Mouse (Mus musculus) heart, embryonic 14.5 days (tissue): ENCODE results near the gene Ikzf2. TPM values are rescaled to one million over a fixed set of nuclear protein-coding genes. Genes with fewer than 3 reads are reported as not detected.

ENCODE experiments used
- ATAC-seq: fragments of 200-750 bp; cut with Nextera tagmentation; 2 replicates; pipeline ENCODE4 v1.8.0; 2017; ENCODE audit warnings: low read depth, moderate TSS enrichment; ENCODE audit not compliant: insufficient number of reproducible peaks, insufficient read depth, low FRiP score
- H3K27ac ChIP-seq, 2 experiments: fragments of 200-500 bp in 1 of 2; fragments of 300-500 bp in 1 of 2; sonication (generic) in 1 of 2; replicated peaks in 1 of 2; 2 replicates each; pipeline ENCODE4 v1.5.1; 2012 to 2014; ENCODE audit warnings: low read depth in 2 of 2, low read length in 2 of 2, control low read depth in 1 of 2, mild to moderate bottlenecking in 1 of 2, mixed read lengths in 1 of 2; ENCODE audit not compliant: control insufficient read depth in 1 of 2, insufficient read depth in 1 of 2
- H3K27me3 ChIP-seq: fragments of 300-500 bp; sonication (generic); 2 replicates; pipeline ENCODE4 v1.6.1; 2014; ENCODE audit warnings: mild to moderate bottlenecking, low read length, control low read depth; ENCODE audit not compliant: control insufficient read depth, insufficient read depth
- H3K36me3 ChIP-seq: fragments of 300-500 bp; sonication (generic); 2 replicates; pipeline ENCODE4 v1.6.1; 2014; ENCODE audit warnings: mild to moderate bottlenecking, control low read depth, low read length, mixed read lengths; ENCODE audit not compliant: control insufficient read depth, insufficient read depth
- H3K4me1 ChIP-seq, 2 experiments: fragments of 200-500 bp in 1 of 2; fragments of 300-500 bp in 1 of 2; sonication (generic) in 1 of 2; 2 replicates each; pipeline ENCODE4 v1.6.1; 2012 to 2014; ENCODE audit warnings: low read length in 2 of 2, control low read depth in 1 of 2, mixed read lengths in 1 of 2; ENCODE audit not compliant: control insufficient read depth in 2 of 2, insufficient read depth in 2 of 2
- H3K4me2 ChIP-seq: fragments of 300-500 bp; sonication (generic); 2 replicates; pipeline ENCODE4 v1.6.1; 2014; ENCODE audit warnings: mild to moderate bottlenecking, low read length
- H3K4me3 ChIP-seq, 2 experiments: fragments of 200-500 bp in 1 of 2; fragments of 300-500 bp in 1 of 2; sonication (generic) in 1 of 2; 2 replicates each; pipeline ENCODE4 v1.5.1; 2012 to 2014; ENCODE audit warnings: low read length in 2 of 2, mild to moderate bottlenecking in 2 of 2, control low read depth in 1 of 2, low read depth in 1 of 2, moderate library complexity in 1 of 2; ENCODE audit not compliant: control insufficient read depth in 1 of 2, insufficient read depth in 1 of 2
- H3K9ac ChIP-seq: fragments of 300-500 bp; sonication (generic); 2 replicates; pipeline ENCODE4 v1.6.1; 2014; ENCODE audit warnings: mild to moderate bottlenecking, low read length
- H3K9me3 ChIP-seq: fragments of 300-500 bp; sonication (generic); 2 replicates; pipeline ENCODE4 v1.6.1; 2016; ENCODE audit warnings: low read length, control low read depth; ENCODE audit not compliant: control insufficient read depth
- WGBS: fragments of 180-500 bp; shearing (Covaris S2); extraction: QIAGEN DNeasy Blood & Tissue Kit; methylation state at CpG from one replicate; pipeline ENCODE4 v1.1.7; 2014; 5-methylcytosine and 5-hydroxymethylcytosine counted together
- polyA plus RNA-seq: library from polyadenylated mRNA; unstranded; fragments of >200 nt; fragmentation: Nextera tagmentation; extraction: Ambion mirVana; gene quantifications from 2 replicates; pipeline ENCODE4 v1.2.1, GENCODE M21; 2014

Gene Ikzf2
- polyA plus RNA-seq = 2.5 and 3.3 TPM in 2 replicates

DNA sequence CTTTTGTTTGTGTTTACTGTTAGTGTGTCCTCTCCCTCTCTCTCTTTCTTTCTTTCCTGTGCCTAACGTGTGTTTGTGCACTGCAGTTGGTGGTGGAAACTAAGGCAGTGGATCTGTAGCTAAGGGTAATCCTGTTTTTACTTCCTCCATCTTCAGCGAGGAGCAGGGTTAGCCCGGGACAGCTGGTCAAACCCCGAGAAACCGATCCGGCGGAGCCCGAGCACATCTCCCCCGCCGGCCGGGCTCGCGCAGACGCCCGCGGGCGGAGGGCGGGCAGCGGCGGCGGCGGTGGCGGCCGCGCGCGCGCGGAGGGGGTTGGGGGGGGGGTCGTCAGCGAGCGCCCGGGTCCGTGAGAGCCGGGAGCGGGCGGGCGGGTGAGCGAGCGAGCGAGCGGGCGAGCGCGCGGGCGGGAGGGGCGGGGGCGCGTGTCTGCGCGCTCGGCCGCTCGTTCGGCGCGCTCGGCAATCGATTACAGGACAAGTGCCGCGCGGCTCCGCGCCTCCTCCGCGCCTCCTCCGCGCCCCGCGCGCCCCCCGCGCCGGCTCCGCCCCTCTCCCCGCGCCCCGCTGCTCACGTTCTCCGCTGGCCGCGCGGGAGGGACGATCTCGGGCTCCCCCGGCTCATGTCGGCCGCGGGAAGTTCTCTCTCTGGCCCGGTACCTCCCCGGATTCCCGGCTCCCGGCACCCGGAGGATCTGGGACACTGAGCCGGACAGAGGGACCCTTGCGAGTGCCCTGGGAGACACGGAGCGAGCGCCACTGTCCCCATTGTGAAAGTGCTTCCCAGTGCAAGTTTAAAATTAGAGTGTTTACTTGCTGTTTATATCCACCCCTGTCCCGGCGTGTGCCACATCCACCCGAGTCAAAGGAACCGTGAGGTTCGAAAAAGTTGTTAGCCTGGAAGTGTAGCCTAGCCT lies at the start of gene Ikzf2:
TSS of gene Ikzf2 (minus strand) at position 170 of the 916 bp plus-strand sequence.
- Histone ChIP-seq H3K4me2 (peak within 1 kb of the TSS; percentile 72), H3K36me3 (no peaks in the 10 kb centered on the region), H3K9ac (peak within 1 kb of the TSS; percentile 82), H3K4me3 (peak within 1 kb of the TSS; percentile 71 to 98), H3K9me3 (no peaks in the 10 kb centered on the region), H3K27me3 (no peaks in the 10 kb centered on the region), H3K4me1 (peaks cover 3 to 7% of the 10 kb centered on the region in 2 experiments; a peak in 3 of 4 replicates), H3K27ac (peak within 1 kb of the TSS; percentile 90 to 96)
- peak; percentile 88 for ATAC-seq
- 1% methylated on average over 67 of the region's 105 CpGs for WGBS

DNA sequence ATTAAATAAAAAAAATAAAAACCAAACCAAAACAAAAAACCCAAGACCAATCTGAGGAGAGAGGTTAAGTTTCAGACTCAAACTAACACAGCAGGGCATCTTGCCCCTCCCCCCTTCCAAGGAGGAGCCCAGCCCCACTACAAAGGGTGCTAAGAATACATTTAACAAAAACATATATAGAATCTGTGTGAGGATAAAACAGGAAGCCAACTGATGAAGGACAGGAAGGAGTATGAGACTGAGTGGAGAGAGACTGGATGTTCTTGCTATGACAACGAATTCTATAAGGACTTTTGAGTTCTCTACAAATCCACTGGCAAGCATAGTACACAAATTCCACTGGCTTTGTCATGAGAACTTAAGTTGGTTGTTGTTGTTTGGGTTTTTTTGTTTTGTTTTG lies 42.7 kb upstream of the Ikzf2 start:
- no peaks in the 10 kb centered on the region for H3K36me3 ChIP-seq
- H3K4me2 ChIP-seq = no peak overlapping the region
- H3K9ac ChIP-seq = no peak overlapping the region
- no peak overlapping the region for H3K27ac ChIP-seq
- ATAC-seq = no peak
- H3K4me3 ChIP-seq = no peak overlapping the region
- 55% methylated on average over 1 of the region's 1 CpGs for WGBS
- no peaks in the 10 kb centered on the region for H3K9me3 ChIP-seq
- H3K4me1 ChIP-seq = no peaks in the 10 kb centered on the region
- no peaks in the 10 kb centered on the region for H3K27me3 ChIP-seq

DNA sequence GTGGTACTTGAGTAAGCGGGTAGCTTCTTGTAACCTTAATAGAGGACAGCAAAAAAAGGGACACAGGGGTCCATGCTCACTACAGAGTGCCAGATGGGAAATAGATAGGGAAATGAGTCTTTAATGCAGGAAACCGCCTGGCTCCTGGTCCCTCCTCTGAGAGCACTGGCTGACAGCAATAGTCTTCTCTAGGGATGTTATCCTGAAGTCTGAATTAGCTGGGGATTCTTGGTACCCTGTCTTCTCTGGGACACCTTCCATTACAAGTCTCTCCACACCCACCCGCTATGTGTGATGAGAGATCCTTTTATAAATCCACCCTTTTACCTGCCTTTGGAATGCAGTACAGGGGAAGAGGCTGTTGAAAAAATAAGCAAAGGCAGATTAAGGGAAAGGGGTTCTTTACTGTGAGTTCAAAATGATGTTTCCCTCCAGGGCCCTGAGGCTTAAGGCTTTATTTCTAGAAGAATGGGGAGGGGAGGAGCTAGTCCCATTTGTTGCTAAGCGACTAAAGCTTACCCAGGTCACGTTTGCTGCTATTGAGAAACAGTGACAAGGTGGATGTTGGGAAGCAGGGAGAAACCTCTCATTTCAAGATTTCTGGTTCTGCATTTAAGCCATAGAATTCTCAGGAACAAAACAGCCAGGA lies 42.1 kb upstream of the Ikzf2 start:
- H3K9me3 ChIP-seq = no peaks in the 10 kb centered on the region
- no peak overlapping the region for H3K4me3 ChIP-seq
- H3K36me3 ChIP-seq = no peaks in the 10 kb centered on the region
- H3K9ac ChIP-seq = no peak overlapping the region
- no peak for ATAC-seq
- H3K27me3 ChIP-seq = no peaks in the 10 kb centered on the region
- 30% methylated on average over 5 of the region's 5 CpGs for WGBS
- no peak overlapping the region for H3K27ac ChIP-seq
- H3K4me1 ChIP-seq = no peaks in the 10 kb centered on the region
- H3K4me2 ChIP-seq = no peak overlapping the region

GRCm38 (mm10) chr1:69727968-69728367 lies 40.9 kb upstream of the Ikzf2 start:
- H3K36me3 ChIP-seq = no peaks in the 10 kb centered on the region
- H3K4me1 ChIP-seq = no peaks in the 10 kb centered on the region
- no peak overlapping the region for H3K27ac ChIP-seq
- no peak overlapping the region for H3K4me3 ChIP-seq
- no peak for ATAC-seq
- no peaks in the 10 kb centered on the region for H3K9me3 ChIP-seq
- H3K27me3 ChIP-seq = no peaks in the 10 kb centered on the region
- no peak overlapping the region for H3K9ac ChIP-seq
- WGBS = 27% methylated on average over 5 of the region's 5 CpGs
- no peak overlapping the region for H3K4me2 ChIP-seq

- no peak overlapping the region for H3K9ac ChIP-seq
- no peaks in the 10 kb centered on the region for H3K27me3 ChIP-seq
- no peaks in the 10 kb centered on the region for H3K9me3 ChIP-seq
These were observed 30.1 kb upstream of the Ikzf2 start for GRCm38 (mm10) chr1:69717107-69717506.

DNA sequence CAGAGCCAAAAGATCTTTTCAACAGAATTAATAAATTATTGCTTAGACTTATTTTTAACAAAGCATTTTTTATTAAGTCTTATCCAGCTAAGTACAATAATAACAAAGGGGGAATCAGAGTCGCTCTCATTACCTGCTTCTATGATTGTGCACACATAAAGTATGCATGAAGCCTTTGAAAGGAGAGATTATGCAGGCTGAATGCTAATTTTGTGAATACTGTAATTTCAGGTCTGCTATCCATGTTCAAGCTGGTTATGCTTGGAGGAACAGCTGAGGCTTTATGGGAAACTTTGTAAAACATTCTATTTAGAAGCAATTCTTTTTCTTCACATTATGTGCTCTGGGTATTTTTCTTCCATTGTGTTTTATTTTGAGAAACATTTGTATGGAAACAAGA lies 21.5 kb upstream of the Ikzf2 start:
- no peaks in the 10 kb centered on the region for H3K36me3 ChIP-seq
- no peak overlapping the region for H3K27ac ChIP-seq
- H3K27me3 ChIP-seq = no peaks in the 10 kb centered on the region
- no peak overlapping the region for H3K4me2 ChIP-seq
- H3K4me1 ChIP-seq = no peaks in the 10 kb centered on the region
- H3K4me3 ChIP-seq = no peak overlapping the region
- 91% methylated on average over 1 of the region's 1 CpGs for WGBS
- no peak for ATAC-seq
- H3K9ac ChIP-seq = no peak overlapping the region
- H3K9me3 ChIP-seq = no peaks in the 10 kb centered on the region

More at GRCm38 (mm10) chr1:69717107-69717506, 30.1 kb upstream of the Ikzf2 start:
- H3K36me3 ChIP-seq = no peaks in the 10 kb centered on the region
- no peak overlapping the region for H3K27ac ChIP-seq
- ATAC-seq = no peak
- H3K4me2 ChIP-seq = no peak overlapping the region
- H3K4me1 ChIP-seq = no peaks in the 10 kb centered on the region
- H3K4me3 ChIP-seq = no peak overlapping the region
- WGBS = 71% methylated on average over 3 of the region's 3 CpGs

GRCm38 (mm10) chr1:69703506-69704156 lies 16.6 kb upstream of the Ikzf2 start:
- H3K4me3 ChIP-seq = no peak overlapping the region
- no peak overlapping the region for H3K27ac ChIP-seq
- H3K9ac ChIP-seq = no peak overlapping the region
- H3K9me3 ChIP-seq = no peaks in the 10 kb centered on the region
- no peak overlapping the region for H3K4me2 ChIP-seq
- no peaks in the 10 kb centered on the region for H3K27me3 ChIP-seq
- ATAC-seq = no peak
- WGBS = 86% methylated on average over 3 of the region's 3 CpGs
- H3K4me1 ChIP-seq = no peaks in the 10 kb centered on the region
- H3K36me3 ChIP-seq = no peaks in the 10 kb centered on the region
